Mouse (Mus musculus) C2C12 (cell line): ENCODE measurements around the gene Olfr1512. TPM values are rescaled to one million over a fixed set of nuclear protein-coding genes. Genes with fewer than 3 reads are reported as not detected.

Experiments
- H3K27me3 ChIP-seq: one replicate; pipeline ENCODE4 v1.6.1; 2011; ENCODE audit not compliant: control insufficient read depth, insufficient read depth, insufficient read length
- H3K36me3 ChIP-seq: one replicate; pipeline ENCODE4 v1.6.1; 2011; ENCODE audit not compliant: control insufficient read depth, insufficient read depth
- H3K4me3 ChIP-seq: one replicate; pipeline ENCODE4 v1.5.1; 2011; ENCODE audit warnings: mild to moderate bottlenecking, control low read depth; ENCODE audit not compliant: poor library complexity, insufficient read depth, severe bottlenecking
- H3K79me2 ChIP-seq: one replicate; pipeline ENCODE4 v1.6.1; 2011; ENCODE audit not compliant: control insufficient read depth, insufficient read depth
- H3K79me3 ChIP-seq: one replicate; pipeline ENCODE4 v1.6.1; 2011; ENCODE audit warnings: low read depth, control low read depth
- H3ac ChIP-seq: one replicate; pipeline ENCODE3; 2011; ENCODE audit warnings: low read depth; ENCODE audit not compliant: control insufficient read depth, insufficient read length
- CEBPB ChIP-seq: IDR thresholded peaks from one replicate; pipeline ENCODE4 v1.6.1; 2011; ENCODE audit warnings: low read depth, mild to moderate bottlenecking, control low read depth, moderate library complexity
- CTCF ChIP-seq: IDR thresholded peaks from one replicate; pipeline ENCODE4 v1.5.1; 2011; ENCODE audit not compliant: control insufficient read depth, insufficient read depth, insufficient read length
- FOSL1 ChIP-seq: IDR thresholded peaks from one replicate; pipeline ENCODE4 v1.8.0; 2011; ENCODE audit warnings: mild to moderate bottlenecking, low read length; ENCODE audit not compliant: poor library complexity, insufficient read depth, severe bottlenecking
- MAX ChIP-seq: IDR thresholded peaks from one replicate; pipeline ENCODE4 v1.6.1; 2011; ENCODE audit warnings: mild to moderate bottlenecking, control low read depth
- MYOD1 ChIP-seq: IDR thresholded peaks from one replicate; pipeline ENCODE4 v1.6.1; 2011; ENCODE audit warnings: low read depth; ENCODE audit not compliant: control insufficient read depth, insufficient read length
- MYOG ChIP-seq: IDR thresholded peaks from one replicate; pipeline ENCODE4 v1.6.1; 2011; ENCODE audit not compliant: control insufficient read depth, insufficient read length; ENCODE audit errors: extremely low read depth
- USF1 ChIP-seq: IDR thresholded peaks from one replicate; pipeline ENCODE4 v1.6.1; 2011; ENCODE audit warnings: low read depth, mild to moderate bottlenecking, control low read depth, moderate library complexity
- polyA plus RNA-seq: library from polyadenylated mRNA; unstranded; fragments of >200 nt; fragmentation: generic; extraction: Trizol; gene quantifications from one replicate; pipeline ENCODE4 v1.2.1, GENCODE M21; 2012; ENCODE audit warnings: missing spikeins

Gene Olfr1512
- polyA plus RNA-seq, 1 experiment: not detected

- Histone ChIP-seq H3K79me2 (no peaks in the 10 kb centered on the region), H3K79me3 (no peaks in the 10 kb centered on the region), H3K27me3 (peaks cover 25% of the 10 kb centered on the region), H3K4me3 (no peak overlapping the region), H3ac (no peak overlapping the region), H3K36me3 (no peaks in the 10 kb centered on the region)
- TF ChIP-seq MAX (no peak), CEBPB (no peak), CTCF (no peak), MYOD1 (no peak), MYOG (no peak), FOSL1 (no peak), USF1 (no peak)
Measured at GRCm38 (mm10) chr14:52331069-52331750, 47.8 kb downstream of the Olfr1512 start.

DNA sequence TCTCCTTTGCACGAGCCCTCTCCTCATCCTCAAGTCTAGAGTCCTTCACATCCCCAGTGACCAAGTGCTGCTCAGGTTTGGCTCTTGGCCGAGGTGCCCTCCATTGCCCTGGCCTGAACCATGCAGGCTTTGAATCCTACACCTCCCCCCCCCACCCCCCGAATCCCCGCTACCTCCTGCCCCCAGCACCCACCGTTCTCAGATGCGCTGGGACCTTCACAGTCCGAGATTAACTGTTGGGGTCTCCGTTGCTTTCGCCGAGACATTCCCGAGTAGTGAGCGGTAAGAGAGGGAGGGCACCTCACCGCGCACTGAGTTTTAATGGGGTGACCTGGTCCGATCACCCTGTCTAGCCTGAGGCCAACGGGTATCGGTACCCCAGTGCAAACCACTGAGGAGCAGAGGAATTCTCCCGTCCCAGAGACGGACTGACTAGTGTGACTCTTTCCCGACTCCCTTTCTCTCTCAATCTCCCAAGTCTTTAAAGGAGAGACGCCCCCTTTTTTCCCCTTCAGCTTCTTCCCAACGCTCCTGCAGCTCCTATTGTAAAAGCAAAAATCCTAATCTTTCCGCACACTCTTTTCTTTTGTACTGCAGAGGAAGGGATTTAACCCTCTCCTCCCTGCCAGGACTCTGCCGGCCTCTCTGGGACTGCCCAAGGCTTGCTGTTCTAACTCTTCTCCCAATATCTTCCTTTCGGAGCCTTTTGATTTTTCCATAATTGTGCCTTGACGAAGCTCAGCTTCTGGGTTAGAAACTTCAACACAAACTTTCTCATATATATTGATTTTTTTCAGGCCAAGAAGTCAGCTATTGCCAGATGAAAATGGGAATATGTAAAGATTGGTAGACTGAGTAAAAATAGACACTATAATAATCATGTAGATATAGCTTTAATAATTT lies 50.8 kb downstream of the Olfr1512 start, which contains the start of gene Sall2:
Gene Sall2, minus strand, starts transcription at position 853 of the 903 bp plus-strand sequence.
- Histone ChIP-seq H3K4me3 (no peak within 1 kb of the TSS), H3K79me2 (no peaks in the 10 kb centered on the region), H3K27me3 (peaks cover 26% of the 10 kb centered on the region), H3ac (no peak within 1 kb of the TSS), H3K36me3 (no peaks in the 10 kb centered on the region), H3K79me3 (no peaks in the 10 kb centered on the region)
- TF ChIP-seq CTCF: no peak
- TF ChIP-seq MYOG: no peak
- TF ChIP-seq FOSL1: no peak
- TF ChIP-seq CEBPB: no peak
- TF ChIP-seq MYOD1: no peak
- no peak for TF ChIP-seq USF1

DNA sequence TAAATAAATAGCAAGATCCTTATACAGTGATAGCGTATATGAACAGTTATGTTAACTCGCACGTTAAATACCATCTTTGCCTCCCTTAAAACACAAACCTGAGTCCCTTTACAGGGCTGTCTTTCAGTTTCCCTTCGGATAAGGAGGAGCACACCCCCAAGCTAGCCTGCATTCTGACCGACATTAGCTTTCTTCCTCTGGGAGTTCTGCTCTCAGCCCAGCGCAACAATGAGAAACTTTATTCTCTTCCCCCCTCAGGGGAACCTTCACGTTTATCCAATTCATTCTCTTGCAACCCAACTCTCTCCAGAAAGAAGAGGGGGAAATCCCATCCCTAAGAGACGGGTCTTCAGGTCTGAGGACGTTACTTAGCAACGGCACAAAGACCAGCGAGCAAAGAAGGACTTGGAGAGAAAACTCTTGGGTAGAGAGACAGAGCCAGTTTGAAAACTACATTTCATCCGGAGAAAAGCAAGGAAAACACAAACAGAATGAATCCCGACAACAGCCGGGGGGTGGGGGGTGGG lies 51.5 kb downstream of the Olfr1512 start:
- Histone ChIP-seq H3K79me2 (no peaks in the 10 kb centered on the region), H3K4me3 (no peak overlapping the region), H3K79me3 (no peaks in the 10 kb centered on the region), H3ac (no peak overlapping the region), H3K36me3 (no peaks in the 10 kb centered on the region), H3K27me3 (peaks cover 26% of the 10 kb centered on the region)
- TF ChIP-seq FOSL1 (no peak), MYOG (no peak), MYOD1 (no peak), MAX (no peak), CTCF (no peak), USF1 (no peak), CEBPB (no peak)

GRCm38 (mm10) chr14:52325890-52326289 lies 53.1 kb downstream of the Olfr1512 start:
- TF ChIP-seq CEBPB (no peak), MAX (no peak), MYOG (no peak), CTCF (no peak), USF1 (no peak), MYOD1 (no peak), FOSL1 (no peak)
- Histone ChIP-seq H3K27me3 (peaks cover 19% of the 10 kb centered on the region), H3K4me3 (no peak overlapping the region), H3K79me3 (no peaks in the 10 kb centered on the region), H3ac (no peak overlapping the region), H3K36me3 (no peaks in the 10 kb centered on the region), H3K79me2 (no peaks in the 10 kb centered on the region)

Other genes with a start within 250 kb of the Olfr1512 start
- 25.3 TPM for gene Supt16, start 181.8 kb downstream of the Olfr1512 start, polyA plus RNA-seq
- gene Chd8, start 121.4 kb downstream of the Olfr1512 start, polyA plus RNA-seq: 23.0 TPM
- gene Tox4, start 100.0 kb downstream of the Olfr1512 start, polyA plus RNA-seq: 18.3 TPM
- gene Rab2b, start 99.6 kb downstream of the Olfr1512 start, polyA plus RNA-seq: 5.5 TPM
- 33.3 TPM for gene Mettl3, start 74.0 kb downstream of the Olfr1512 start, polyA plus RNA-seq
- gene Sall2, start 50.4 kb downstream of the Olfr1512 start, polyA plus RNA-seq: 6.7 TPM
- gene Olfr1513, start 22.8 kb downstream of the Olfr1512 start, polyA plus RNA-seq: not detected
- not detected for gene Olfr1511, start 18.2 kb upstream of the Olfr1512 start, polyA plus RNA-seq
- gene Olfr1510, start 35.2 kb upstream of the Olfr1512 start, polyA plus RNA-seq: not detected
- gene Olfr1509, start 63.8 kb upstream of the Olfr1512 start, polyA plus RNA-seq: not detected
- not detected for gene Olfr1508, start 88.3 kb upstream of the Olfr1512 start, polyA plus RNA-seq
- not detected for gene Olfr1507, start 116.6 kb upstream of the Olfr1512 start, polyA plus RNA-seq